Mouse (Mus musculus) spleen, postnatal 4 days (tissue): ENCODE measurements at regions not wholly inside any gene's neighbourhood (a gene's known extent, or its start where the extent isn't known, plus 50 kb on each side); places are given as distances from the start of the nearest gene placed in this dataset.

ENCODE experiments used
- DNase-seq, 2 experiments: peaks; one replicate each; pipeline ENCODE4 v3.0.0; 2022; ENCODE audit warnings: low spot score in 2 of 2

- DNase-seq = no peak
These were observed 180.0 kb downstream of the Gm12728 start for GRCm38 (mm10) chr4:105969628-105970027.

DNA sequence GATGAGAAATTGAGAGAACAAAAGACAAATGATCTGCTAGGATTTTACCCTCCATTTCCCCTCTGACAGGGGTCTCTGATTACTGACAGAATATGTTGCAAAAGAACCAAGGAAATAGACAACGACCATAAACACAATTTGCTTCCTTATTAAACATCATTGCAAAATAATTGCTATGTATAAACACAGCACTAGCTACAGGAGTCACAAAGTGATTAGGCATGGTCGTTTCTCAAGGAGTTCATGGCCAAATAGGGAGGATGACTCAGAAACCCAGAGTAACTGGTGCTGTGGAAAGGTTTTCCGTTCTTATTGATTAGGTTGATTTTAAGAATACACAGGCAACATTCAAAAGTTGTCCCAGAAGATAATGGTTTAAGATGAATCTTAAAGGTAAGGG lies 180.4 kb downstream of the Gm12728 start:
- DNase-seq = no peak

- DNase-seq = no peak
These were observed 183.1 kb downstream of the Gm12728 start for GRCm38 (mm10) chr4:105972736-105973135.

DNA sequence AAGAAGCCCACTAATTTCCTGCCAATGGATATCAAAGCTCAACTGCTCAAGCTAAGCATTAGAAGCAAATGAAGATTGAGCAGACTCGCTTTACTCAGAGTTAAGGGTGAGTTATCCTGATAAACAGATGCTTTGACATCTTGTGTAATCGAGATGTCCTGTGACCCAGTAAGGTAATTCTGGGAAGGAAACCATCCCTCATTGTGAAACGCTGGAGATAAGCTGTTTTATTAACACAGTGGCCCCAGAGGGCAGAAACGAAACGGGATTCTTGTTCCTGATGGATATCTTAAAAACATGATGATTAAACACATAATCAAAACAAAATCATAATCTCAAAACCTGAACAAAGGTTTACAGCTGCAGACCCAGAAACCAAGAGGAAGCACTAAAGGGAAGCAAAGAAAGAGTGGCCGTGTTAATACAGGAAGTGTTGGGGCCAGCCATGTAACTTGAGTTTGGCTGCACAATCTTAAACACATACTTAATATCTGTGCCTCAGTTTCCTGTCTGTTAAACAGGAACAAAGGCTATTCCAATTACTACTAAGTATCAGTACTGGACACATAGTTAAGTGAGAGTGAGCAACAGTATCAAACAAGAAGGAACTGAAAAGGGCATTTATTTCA lies 184.2 kb downstream of the Gm12728 start:
- DNase-seq = no peak

DNA sequence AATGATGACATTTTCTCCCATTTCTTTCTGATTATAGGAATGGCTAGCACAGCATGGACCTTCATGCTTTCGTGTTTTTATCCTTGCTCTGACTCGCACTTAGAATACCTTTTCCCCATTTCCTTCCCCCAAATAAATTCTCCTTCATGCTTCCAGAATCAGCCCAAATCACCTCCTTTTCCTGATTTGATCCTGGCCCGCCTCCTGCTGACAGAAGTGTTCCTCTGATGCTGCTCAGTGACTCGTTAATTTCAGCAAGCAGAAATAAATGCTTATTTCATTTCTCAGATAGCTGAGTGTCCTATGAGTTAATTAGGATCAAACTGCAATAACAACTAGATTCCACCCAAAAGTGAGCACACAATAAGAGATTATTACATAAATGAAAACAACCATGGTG lies 185.3 kb downstream of the Gm12728 start:
- no peak for DNase-seq

DNA sequence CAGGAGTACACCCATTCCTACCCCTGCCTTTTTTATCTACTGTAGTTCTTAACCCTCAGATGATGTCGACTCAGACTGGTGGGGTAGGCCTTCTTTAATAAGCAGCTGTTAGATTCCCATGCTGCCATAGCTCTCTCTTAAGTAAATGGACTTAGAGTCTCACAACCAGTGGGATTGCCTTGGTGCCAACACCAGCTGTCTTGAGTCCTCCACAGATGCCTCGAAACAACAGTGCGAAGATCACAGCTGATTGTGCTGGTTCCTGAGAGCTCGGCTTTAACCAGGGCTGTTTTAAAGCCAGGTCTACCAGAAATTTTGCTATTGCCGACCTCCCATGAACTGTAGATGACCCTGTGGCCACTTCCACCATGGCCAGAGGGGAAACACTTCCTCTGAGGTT lies 189.4 kb downstream of the Gm12728 start:
- no peak for DNase-seq

DNA sequence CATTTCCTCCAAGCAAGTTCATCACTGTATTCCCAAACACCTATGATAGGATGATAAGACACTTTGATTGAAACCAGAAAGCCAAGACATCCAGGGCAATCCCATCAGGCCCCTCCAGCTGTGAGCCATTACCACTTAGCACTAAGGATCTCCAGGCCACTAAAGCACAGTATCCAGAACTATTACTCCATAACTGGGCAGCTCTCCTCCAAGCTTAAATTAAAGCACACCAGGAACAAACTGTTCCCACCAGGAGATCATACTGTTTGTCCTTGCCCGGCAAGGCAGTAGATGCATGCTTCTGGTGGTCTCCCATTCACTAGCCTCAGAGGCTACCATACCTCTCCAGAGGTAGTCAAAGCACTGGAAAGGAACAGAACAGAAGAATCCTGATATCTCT lies 193.3 kb downstream of the Gm12728 start:
- DNase-seq = no peak

- no peak for DNase-seq
These were observed 198.4 kb downstream of the Gm12728 start for GRCm38 (mm10) chr4:105987963-105988602.

GRCm38 (mm10) chr4:105992581-105993127 lies 203.0 kb downstream of the Gm12728 start:
- no peak for DNase-seq

DNA sequence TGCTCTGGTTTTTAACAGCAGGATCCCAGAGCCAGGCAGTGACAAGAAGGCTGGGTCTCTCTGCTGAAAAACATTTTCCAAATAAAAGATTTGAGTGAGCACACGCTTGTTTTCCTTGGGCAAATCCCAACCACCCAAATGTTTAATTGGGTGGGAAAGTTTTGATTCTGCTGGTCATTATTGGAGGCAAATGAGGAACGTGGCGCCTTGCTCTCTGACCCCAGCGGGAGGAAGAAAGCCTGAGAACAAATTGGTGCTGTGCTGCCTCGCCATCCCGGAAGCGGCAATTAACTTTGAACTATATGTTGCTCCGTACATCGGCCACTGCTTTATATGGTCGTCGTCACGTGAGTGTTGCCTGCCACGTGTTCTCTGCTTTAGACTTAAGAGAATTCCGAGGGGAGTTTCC lies 204.7 kb downstream of the Gm12728 start:
- no peak for DNase-seq

- DNase-seq = no peak
These were observed 206.4 kb downstream of the Gm12728 start for GRCm38 (mm10) chr4:105996060-105996459.

DNA sequence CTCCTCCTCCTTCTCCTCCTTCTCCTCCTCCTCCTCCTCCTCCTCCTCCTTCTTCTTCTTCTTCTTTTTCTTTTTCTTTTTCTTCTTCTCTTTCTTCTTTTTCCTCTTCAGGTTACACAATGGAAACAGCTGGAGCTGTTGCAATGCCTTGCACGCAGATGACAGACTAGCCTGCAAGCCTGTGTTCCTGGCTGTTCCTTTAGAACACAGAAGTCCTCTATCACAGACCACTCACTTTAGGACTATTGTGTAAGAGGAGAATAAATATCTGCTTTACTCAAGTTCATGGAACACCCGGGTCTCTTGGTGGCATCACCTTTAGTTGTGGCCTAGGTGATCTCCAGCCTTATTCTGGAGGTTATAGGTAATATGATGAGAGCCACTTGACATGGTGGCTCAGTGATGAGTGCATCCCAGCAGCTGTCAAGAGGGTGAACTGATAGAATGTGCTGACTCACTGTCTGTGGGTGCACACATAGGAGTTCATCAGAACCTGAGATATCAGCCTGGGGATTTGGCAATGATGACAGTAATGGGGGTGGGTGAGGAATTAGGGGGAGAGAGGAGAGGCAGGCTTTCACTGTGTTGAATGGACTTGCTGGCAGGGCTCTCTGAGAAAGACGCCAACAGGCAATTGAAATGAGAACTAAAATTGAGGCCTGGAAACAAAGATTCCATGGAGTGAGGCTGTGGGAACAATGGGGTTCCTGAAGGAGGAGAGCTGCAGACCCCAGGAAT lies 207.4 kb downstream of the Gm12728 start:
- DNase-seq = no peak

DNA sequence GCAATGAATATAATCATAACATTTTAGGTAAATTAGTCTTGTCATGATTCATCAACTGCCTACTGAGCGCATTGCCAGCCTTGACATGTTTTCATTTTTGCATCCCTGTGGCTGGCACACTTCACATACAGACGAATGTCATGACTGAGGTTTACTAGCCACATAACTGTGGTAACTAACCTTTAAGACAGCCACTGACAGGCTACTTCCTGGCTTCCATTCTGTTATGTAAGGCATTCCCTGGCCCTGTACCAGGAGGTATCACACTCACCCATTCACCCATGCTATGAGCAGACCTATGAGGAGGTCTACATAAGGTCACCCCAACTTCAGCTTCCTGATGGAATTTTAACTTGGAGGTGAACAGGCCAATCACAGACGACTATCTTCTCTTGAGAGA lies 212.8 kb downstream of the Gm12728 start:
- no peak for DNase-seq

- DNase-seq = no peak
These were observed 216.3 kb downstream of the Gm12728 start for GRCm38 (mm10) chr4:106005936-106006335.

GRCm38 (mm10) chr4:106007334-106008190 lies 217.9 kb downstream of the Gm12728 start:
- no peak for DNase-seq

DNA sequence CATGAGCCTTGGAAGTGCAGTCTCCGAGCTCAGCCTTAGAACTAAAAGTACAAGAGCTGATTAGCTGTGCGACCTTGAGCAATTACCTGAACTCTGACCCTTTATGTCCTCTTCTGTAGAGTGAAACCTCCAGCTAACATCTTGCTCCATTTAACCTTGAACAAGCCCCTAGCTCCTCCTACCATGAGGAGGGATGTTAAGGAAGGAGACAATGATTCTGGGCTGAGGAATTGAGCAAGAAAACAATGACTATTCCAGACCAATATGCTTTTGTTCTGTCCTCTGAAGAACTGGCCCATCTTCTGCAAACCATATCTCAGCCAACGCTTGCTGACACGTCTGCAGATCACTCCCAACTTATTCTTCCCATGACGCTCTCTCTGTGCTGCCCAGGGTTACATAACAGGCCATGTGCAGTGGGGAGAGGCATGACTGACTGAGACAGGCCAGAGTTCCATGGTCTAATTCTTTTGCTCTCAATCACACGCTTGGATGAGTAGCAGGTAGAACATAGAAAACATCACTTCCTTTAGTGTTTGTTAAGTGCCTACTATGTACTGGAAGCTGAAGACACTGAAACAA lies 227.5 kb downstream of the Gm12728 start:
- no peak for DNase-seq

DNA sequence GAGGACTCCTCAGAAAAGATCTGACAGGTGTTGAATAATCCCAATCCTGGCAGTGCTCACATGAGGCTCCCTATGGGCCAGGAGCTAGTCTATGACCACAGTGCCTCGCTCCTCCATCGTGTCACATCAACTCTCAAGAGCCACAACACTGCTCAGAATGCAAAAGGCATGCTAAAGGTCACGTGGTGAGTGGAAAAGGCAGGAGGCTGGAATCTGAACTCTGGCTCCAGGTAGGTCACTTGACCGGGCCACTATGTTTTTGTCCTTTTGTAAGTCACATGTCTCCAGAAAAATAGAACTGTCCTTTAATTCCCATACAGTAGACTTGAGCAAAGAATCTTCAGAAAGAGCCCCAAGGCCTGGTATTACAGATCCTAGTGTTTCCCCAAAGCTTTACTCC lies 229.3 kb downstream of the Gm12728 start:
- no peak for DNase-seq

GRCm38 (mm10) chr4:106020338-106020737 lies 230.7 kb downstream of the Gm12728 start:
- no peak for DNase-seq

- DNase-seq = no peak
These were observed 234.9 kb downstream of the Gm12728 start for GRCm38 (mm10) chr4:106024591-106024990.

GRCm38 (mm10) chr4:106025966-106026637 lies 236.4 kb downstream of the Gm12728 start:
- DNase-seq = no peak

DNA sequence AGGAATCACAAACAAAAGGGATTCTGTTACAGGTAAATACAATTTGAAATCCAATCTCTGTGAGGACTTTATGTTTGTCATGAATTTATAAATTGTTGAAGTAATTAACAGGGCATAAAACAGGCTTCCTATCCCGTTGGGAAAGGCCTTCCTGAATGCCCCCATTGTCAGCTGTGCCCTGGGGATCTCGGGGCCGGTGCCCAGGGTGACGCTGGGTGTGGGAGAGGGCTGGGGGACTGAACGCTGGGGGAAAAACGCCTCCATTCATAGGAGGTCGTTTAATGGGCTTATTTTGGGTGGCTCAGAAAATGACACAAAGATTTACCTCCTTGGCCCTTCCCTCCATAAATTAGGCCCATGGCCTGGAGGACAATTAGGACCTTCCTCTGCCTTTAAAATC lies 250.7 kb downstream of the Gm12728 start:
- no peak for DNase-seq
